Mouse (Mus musculus) forebrain, embryonic 16.5 days (tissue): ENCODE data around the gene Map3k4. TPM values are rescaled to one million over a fixed set of nuclear protein-coding genes. Genes with fewer than 3 reads are reported as not detected.
A peak's percentile ranks its signal among the peaks of the same experiment; 100 is the strongest.

Experiments
- ATAC-seq: fragments of 200-750 bp; cut with Nextera tagmentation; 2 replicates; pipeline ENCODE4 v1.8.0; 2017; ENCODE audit warnings: mild to moderate bottlenecking, moderate library complexity
- H3K27ac ChIP-seq: fragments of 300-500 bp; sonication (generic); 2 replicates; pipeline ENCODE4 v1.5.1; 2014; ENCODE audit warnings: low read length, control low read depth
- H3K27me3 ChIP-seq: fragments of 300-500 bp; sonication (generic); replicated peaks from 2 replicates; pipeline ENCODE4 v1.6.1; 2014; ENCODE audit warnings: low read length; ENCODE audit not compliant: control insufficient read depth, insufficient read depth
- H3K36me3 ChIP-seq: fragments of 300-500 bp; sonication (generic); 2 replicates; pipeline ENCODE4 v1.6.1; 2014; ENCODE audit not compliant: control insufficient read depth, insufficient read depth
- H3K4me1 ChIP-seq: fragments of 300-500 bp; sonication (generic); replicated peaks from 2 replicates; pipeline ENCODE4 v1.6.1; 2014; ENCODE audit warnings: low read length; ENCODE audit not compliant: control insufficient read depth, insufficient read depth
- H3K4me2 ChIP-seq: fragments of 300-500 bp; sonication (generic); 2 replicates; pipeline ENCODE4 v1.6.1; 2014; ENCODE audit warnings: mild to moderate bottlenecking, low read length, control low read depth
- H3K4me3 ChIP-seq: fragments of 300-500 bp; sonication (generic); replicated peaks from 2 replicates; pipeline ENCODE4 v1.5.1; 2014; ENCODE audit warnings: mild to moderate bottlenecking, low read length, control low read depth
- H3K9ac ChIP-seq: fragments of 300-500 bp; sonication (generic); replicated peaks from 2 replicates; pipeline ENCODE4 v1.6.1; 2014; ENCODE audit warnings: low read depth, low read length, control low read depth
- H3K9me3 ChIP-seq: fragments of 300-500 bp; sonication (generic); 2 replicates; pipeline ENCODE4 v1.6.1; 2016; ENCODE audit warnings: low read length; ENCODE audit not compliant: control insufficient read depth
- WGBS: fragments of 180-500 bp; shearing (Covaris S2); extraction: QIAGEN DNeasy Blood & Tissue Kit; methylation state at CpG from one replicate; pipeline ENCODE4 v1.1.7; 2014; 5-methylcytosine and 5-hydroxymethylcytosine counted together
- polyA plus RNA-seq: library from polyadenylated mRNA; unstranded; fragments of >200 nt; fragmentation: Nextera tagmentation; extraction: Ambion mirVana; gene quantifications from 2 replicates; pipeline ENCODE4 v1.2.1, GENCODE M21; 2015

The Map3k4 gene
- polyA plus RNA-seq, 1 experiment from 2014 or later: 37.8 TPM

- Histone ChIP-seq H3K4me2 (no peak overlapping the region), H3K36me3 (no peaks in the 10 kb centered on the region), H3K27me3 (no peaks in the 10 kb centered on the region), H3K4me1 (peaks cover 13% of the 10 kb centered on the region), H3K9me3 (peaks cover under 1% of the 10 kb centered on the region; the same call in 1 of the 2 replicates), H3K9ac (no peak overlapping the region), H3K4me3 (no peak overlapping the region), H3K27ac (no peak overlapping the region)
- WGBS: 79% methylated on average over 5 of the region's 5 CpGs
- ATAC-seq: no peak
Measured at GRCm38 (mm10) chr17:12278073-12278472, 40.5 kb downstream of the Map3k4 start.

GRCm38 (mm10) chr17:12277297-12277696 lies 41.3 kb downstream of the Map3k4 start:
- no peak overlapping the region for H3K4me2 ChIP-seq
- H3K27me3 ChIP-seq: no peaks in the 10 kb centered on the region
- H3K4me1 ChIP-seq: peaks cover 13% of the 10 kb centered on the region
- H3K9me3 ChIP-seq: no peaks in the 10 kb centered on the region
- no peak overlapping the region for H3K9ac ChIP-seq
- ATAC-seq: no peak
- H3K36me3 ChIP-seq: no peaks in the 10 kb centered on the region
- H3K27ac ChIP-seq: no peak overlapping the region
- 90% methylated on average over 4 of the region's 4 CpGs for WGBS
- no peak overlapping the region for H3K4me3 ChIP-seq

GRCm38 (mm10) chr17:12276496-12277200 lies 41.9 kb downstream of the Map3k4 start:
- no peaks in the 10 kb centered on the region for H3K9me3 ChIP-seq
- no peak overlapping the region for H3K9ac ChIP-seq
- peak; percentile 49 for ATAC-seq
- 77% methylated on average over 11 of the region's 11 CpGs for WGBS
- no peak overlapping the region for H3K4me2 ChIP-seq
- H3K4me1 ChIP-seq: peaks cover 13% of the 10 kb centered on the region
- H3K36me3 ChIP-seq: peaks cover 4% of the 10 kb centered on the region
- H3K27ac ChIP-seq: no peak overlapping the region
- no peak overlapping the region for H3K4me3 ChIP-seq
- H3K27me3 ChIP-seq: no peaks in the 10 kb centered on the region

- WGBS: 71% methylated on average over 9 of the region's 9 CpGs
Measured at GRCm38 (mm10) chr17:12275756-12276155, 42.8 kb downstream of the Map3k4 start.

GRCm38 (mm10) chr17:12273032-12273431 lies 45.6 kb downstream of the Map3k4 start:
- 91% methylated on average over 5 of the region's 5 CpGs for WGBS
- H3K27me3 ChIP-seq: no peaks in the 10 kb centered on the region
- no peak overlapping the region for H3K27ac ChIP-seq
- H3K9ac ChIP-seq: no peak overlapping the region
- no peak overlapping the region for H3K4me2 ChIP-seq
- peaks cover 12% of the 10 kb centered on the region for H3K36me3 ChIP-seq
- H3K4me1 ChIP-seq: peaks cover 12% of the 10 kb centered on the region
- ATAC-seq: no peak
- H3K4me3 ChIP-seq: no peak overlapping the region
- no peaks in the 10 kb centered on the region for H3K9me3 ChIP-seq

More at GRCm38 (mm10) chr17:12275756-12276155, 42.8 kb downstream of the Map3k4 start:
- peaks cover 12% of the 10 kb centered on the region for H3K36me3 ChIP-seq
- no peak overlapping the region for H3K9ac ChIP-seq
- H3K9me3 ChIP-seq: no peaks in the 10 kb centered on the region
- no peak overlapping the region for H3K4me2 ChIP-seq
- no peaks in the 10 kb centered on the region for H3K27me3 ChIP-seq
- no peak overlapping the region for H3K27ac ChIP-seq
- no peak for ATAC-seq
- no peak overlapping the region for H3K4me3 ChIP-seq
- H3K4me1 ChIP-seq: peaks cover 13% of the 10 kb centered on the region

GRCm38 (mm10) chr17:12271805-12272204 lies 46.8 kb downstream of the Map3k4 start:
- Histone ChIP-seq H3K4me2 (no peak overlapping the region), H3K27ac (no peak overlapping the region), H3K9ac (no peak overlapping the region), H3K4me1 (peaks cover 12% of the 10 kb centered on the region), H3K9me3 (no peaks in the 10 kb centered on the region), H3K4me3 (no peak overlapping the region), H3K27me3 (no peaks in the 10 kb centered on the region), H3K36me3 (peaks cover 12% of the 10 kb centered on the region)
- no peak for ATAC-seq
- 95% methylated on average over 18 of the region's 18 CpGs for WGBS

GRCm38 (mm10) chr17:12268538-12268937 lies 50.1 kb downstream of the Map3k4 start:
- Histone ChIP-seq H3K9ac (no peak overlapping the region), H3K4me1 (peaks cover 17% of the 10 kb centered on the region), H3K4me2 (no peak overlapping the region), H3K27me3 (no peaks in the 10 kb centered on the region), H3K27ac (no peak overlapping the region), H3K9me3 (no peaks in the 10 kb centered on the region), H3K4me3 (no peak overlapping the region), H3K36me3 (peaks cover 12% of the 10 kb centered on the region)
- ATAC-seq: no peak
- 90% methylated on average over 10 of the region's 10 CpGs for WGBS

GRCm38 (mm10) chr17:12268091-12268490 lies 50.5 kb downstream of the Map3k4 start:
- Histone ChIP-seq H3K4me3 (no peak overlapping the region), H3K27me3 (no peaks in the 10 kb centered on the region), H3K9ac (no peak overlapping the region), H3K9me3 (no peaks in the 10 kb centered on the region), H3K36me3 (peaks cover 12% of the 10 kb centered on the region), H3K4me2 (no peak overlapping the region), H3K27ac (no peak overlapping the region), H3K4me1 (peaks cover 17% of the 10 kb centered on the region)
- 66% methylated on average over 4 of the region's 4 CpGs for WGBS
- ATAC-seq: no peak

- Histone ChIP-seq H3K4me1 (peaks cover 17% of the 10 kb centered on the region), H3K36me3 (peaks cover 4% of the 10 kb centered on the region), H3K9ac (no peak overlapping the region), H3K27me3 (no peaks in the 10 kb centered on the region), H3K4me2 (no peak overlapping the region), H3K4me3 (no peak overlapping the region), H3K9me3 (no peaks in the 10 kb centered on the region), H3K27ac (0 out of 2 replicates have a peak overlapping the region, but pooled peaks have one; percentile 10)
- 65% methylated on average over 21 of the region's 21 CpGs for WGBS
- peak; percentile 69 for ATAC-seq
Measured at GRCm38 (mm10) chr17:12265969-12266925, 52.3 kb downstream of the Map3k4 start.
